Mouse (Mus musculus): ENCODE results near the gene Selenoo. TPM values are rescaled to one million over a fixed set of nuclear protein-coding genes. Genes with fewer than 3 reads are reported as not detected.

The Selenoo gene
- polyA plus RNA-seq, 1 experiment from 2014 or later = 16.2 TPM

DNA sequence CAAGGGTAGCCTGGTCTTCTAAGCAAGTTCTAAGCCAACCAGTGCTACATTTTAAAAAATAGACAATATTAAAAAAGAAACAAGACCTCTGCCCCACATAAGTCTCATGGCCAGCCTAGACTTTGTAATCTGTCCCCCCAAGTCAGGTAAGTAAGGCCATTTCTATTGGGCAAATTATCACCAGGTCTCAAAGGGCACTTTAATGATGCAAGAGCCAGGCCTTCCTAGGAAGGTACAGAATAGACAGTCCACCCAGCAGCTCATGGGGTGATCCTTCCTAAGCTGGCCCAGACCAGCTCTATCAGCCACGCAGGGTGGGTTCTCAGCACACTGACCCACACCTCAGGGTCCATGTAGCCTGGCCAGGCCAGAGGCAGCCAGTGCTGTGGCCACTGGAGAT, 5.0 kb upstream of the Selenoo start:
- H3K9me3 ChIP-seq (replicated peaks) = no peaks in the 10 kb centered on the region
- 100% methylated on average over 1 of the region's 1 CpGs for WGBS
- no peak overlapping the region for H3K27ac ChIP-seq (replicated peaks)
- 0 out of 2 replicates have a peak overlapping the region, but pooled peaks have one; percentile 4 for H3K4me3 ChIP-seq
- H3K27me3 ChIP-seq (ENCODE audit: low read depth, poor library complexity, severe bottlenecking) = no peaks in the 10 kb centered on the region
- DNase-seq (ENCODE audit: low spot score) = no peak
- H3K36me3 ChIP-seq = peaks cover 72% of the 10 kb centered on the region
- H3K4me1 ChIP-seq = peaks cover 10% of the 10 kb centered on the region

DNA sequence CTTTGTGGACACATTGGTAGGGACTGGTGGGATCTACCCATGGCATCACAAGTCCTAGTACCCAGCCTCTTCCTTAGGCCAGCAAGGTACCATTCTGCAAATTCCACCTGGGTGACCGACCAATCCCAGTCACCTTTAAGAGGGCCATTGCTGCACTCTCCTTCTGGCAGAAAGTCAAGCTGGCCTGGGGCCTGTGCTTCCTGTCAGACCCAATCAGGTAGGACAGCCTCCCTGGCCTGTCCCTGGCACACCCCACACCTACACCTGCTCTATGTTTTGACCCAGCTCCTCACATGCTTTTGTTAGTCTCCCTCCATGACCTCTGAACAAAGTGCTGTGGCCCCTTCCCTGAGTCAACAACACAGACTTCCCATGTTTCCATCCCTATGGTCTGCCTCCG, 4.1 kb upstream of the Selenoo start:
- H3K4me1 ChIP-seq = peaks cover 15% of the 10 kb centered on the region
- H3K27ac ChIP-seq (replicated peaks) = no peak overlapping the region
- no peaks in the 10 kb centered on the region for H3K9me3 ChIP-seq (replicated peaks)
- no peak overlapping the region for H3K4me3 ChIP-seq
- H3K27me3 ChIP-seq (ENCODE audit: low read depth, poor library complexity, severe bottlenecking) = no peaks in the 10 kb centered on the region
- WGBS = 87% methylated on average over 2 of the region's 2 CpGs
- no peak for DNase-seq (ENCODE audit: low spot score)
- H3K36me3 ChIP-seq = peaks cover 65% of the 10 kb centered on the region

DNA sequence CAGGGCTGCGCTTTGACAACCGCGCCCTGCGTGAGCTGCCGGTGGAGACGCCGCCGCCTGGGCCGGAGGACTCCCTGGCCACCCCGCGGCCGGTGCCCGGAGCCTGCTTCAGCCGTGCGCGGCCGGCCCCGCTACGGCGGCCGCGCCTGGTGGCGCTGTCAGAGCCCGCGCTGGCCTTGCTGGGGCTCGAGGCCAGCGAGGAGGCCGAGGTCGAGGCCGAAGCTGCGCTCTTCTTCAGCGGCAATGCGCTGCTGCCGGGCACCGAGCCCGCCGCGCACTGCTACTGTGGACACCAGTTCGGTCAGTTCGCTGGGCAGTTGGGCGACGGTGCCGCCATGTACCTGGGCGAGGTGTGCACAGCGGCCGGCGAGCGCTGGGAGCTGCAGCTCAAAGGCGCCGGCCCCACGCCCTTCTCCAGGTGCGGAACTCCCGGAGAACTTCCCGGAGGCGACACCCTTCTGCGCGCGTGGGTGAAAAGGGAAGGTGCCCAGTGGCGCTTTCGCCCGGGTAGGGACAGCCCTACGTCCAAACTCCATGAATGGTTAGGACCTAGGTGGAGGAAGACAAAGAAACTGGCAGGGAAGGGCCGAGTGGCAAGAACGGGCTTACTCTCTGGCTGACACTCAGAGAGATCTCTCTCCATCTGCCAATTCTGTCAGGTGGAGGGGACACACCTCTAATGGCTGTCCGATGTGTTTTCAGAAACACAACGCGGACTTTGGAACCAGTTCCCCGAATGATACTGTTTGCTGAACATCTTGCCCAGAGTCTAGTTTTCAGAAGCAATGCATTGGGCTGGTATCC, 566 bp downstream of the Selenoo start:
- DNase-seq (ENCODE audit: low spot score) = no peak
- WGBS = 4% methylated on average over 68 of the region's 68 CpGs
- H3K27me3 ChIP-seq (ENCODE audit: low read depth, poor library complexity, severe bottlenecking) = no peaks in the 10 kb centered on the region
- peak overlapping the region; percentile 76 for H3K4me3 ChIP-seq
- H3K9me3 ChIP-seq (replicated peaks) = no peaks in the 10 kb centered on the region
- peaks cover 51% of the 10 kb centered on the region for H3K36me3 ChIP-seq
- H3K4me1 ChIP-seq = peaks cover 24% of the 10 kb centered on the region
- peak overlapping the region; percentile 90 for H3K27ac ChIP-seq (replicated peaks)

DNA sequence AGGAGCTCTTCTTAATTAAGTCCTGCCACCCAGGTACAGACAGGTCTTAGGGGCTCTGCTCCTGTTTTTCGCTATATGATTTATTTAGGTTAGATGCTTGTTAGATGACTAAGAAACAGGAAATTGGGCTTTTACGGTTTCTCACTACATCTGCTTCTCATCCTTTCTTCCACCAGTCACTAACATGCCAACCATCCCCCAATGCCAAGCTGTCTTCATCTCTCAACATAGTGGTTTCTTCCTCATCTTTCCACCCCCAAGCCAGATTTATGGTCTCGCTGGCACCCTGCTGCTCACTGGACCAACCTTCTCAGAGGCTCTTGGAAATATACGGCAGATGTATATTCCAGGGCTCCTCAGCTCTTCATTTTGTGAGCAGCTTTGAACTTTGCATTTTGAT, 1.8 kb downstream of the Selenoo start:
- Histone ChIP-seq H3K9me3 (replicated peaks) (no peaks in the 10 kb centered on the region), H3K4me1 (peaks cover 24% of the 10 kb centered on the region), H3K4me3 (peak overlapping the region; percentile 76; the same call in 1 of the 2 replicates), H3K27ac (replicated peaks) (no peak overlapping the region), H3K36me3 (peaks cover 51% of the 10 kb centered on the region), H3K27me3 (ENCODE audit: low read depth, poor library complexity, severe bottlenecking) (no peaks in the 10 kb centered on the region)
- 95% methylated on average over 4 of the region's 4 CpGs for WGBS
- DNase-seq (ENCODE audit: low spot score) = no peak

DNA sequence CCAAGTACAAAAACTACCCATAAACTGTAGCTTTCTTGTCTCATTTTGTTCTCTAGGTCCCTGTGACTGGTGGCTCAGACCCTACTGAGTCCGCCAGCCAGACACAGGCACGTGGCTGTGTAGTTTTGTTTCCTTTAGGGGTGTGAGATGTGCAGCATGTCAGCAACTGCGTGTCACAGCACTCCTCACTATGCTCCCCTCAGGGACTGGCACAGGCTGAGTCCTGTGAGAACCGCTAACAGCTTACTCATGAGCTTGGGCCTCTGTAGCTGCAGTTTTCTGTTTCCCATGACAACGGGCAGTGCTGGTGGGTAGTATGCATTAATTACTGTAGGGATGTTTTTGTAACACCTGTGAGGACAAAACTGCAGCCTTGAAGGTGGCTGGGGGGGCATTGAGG, 3.3 kb downstream of the Selenoo start:
- Histone ChIP-seq H3K27ac (replicated peaks) (no peak overlapping the region), H3K27me3 (ENCODE audit: low read depth, poor library complexity, severe bottlenecking) (no peaks in the 10 kb centered on the region), H3K36me3 (peaks cover 54% of the 10 kb centered on the region), H3K4me3 (no peak overlapping the region), H3K4me1 (peaks cover 24% of the 10 kb centered on the region), H3K9me3 (replicated peaks) (no peaks in the 10 kb centered on the region)
- WGBS = 80% methylated on average over 5 of the region's 5 CpGs
- no peak for DNase-seq (ENCODE audit: low spot score)

DNA sequence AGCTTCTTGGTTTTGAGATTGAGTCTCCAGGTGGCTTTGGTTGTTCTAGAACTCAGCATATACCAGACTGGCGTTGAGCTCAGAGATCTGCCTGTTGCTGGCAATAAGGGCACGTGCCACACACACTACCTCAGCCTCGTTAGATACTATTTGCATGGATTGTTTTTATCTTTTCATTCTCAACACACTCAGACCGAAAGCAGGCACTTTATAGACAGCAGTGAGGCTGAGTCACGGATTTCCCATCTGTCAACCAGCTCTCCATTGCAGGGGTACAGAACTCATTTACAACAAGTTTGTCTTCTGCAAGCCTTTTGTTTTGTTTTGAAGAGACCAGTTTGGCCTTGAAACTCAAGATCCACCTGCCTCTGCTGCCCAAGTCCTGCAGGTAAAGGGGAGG, 8.6 kb downstream of the Selenoo start:
- Histone ChIP-seq H3K4me3 (no peak overlapping the region), H3K9me3 (replicated peaks) (no peaks in the 10 kb centered on the region), H3K4me1 (peaks cover 6% of the 10 kb centered on the region), H3K27ac (replicated peaks) (no peak overlapping the region), H3K36me3 (peaks cover 100% of the 10 kb centered on the region), H3K27me3 (ENCODE audit: low read depth, poor library complexity, severe bottlenecking) (no peaks in the 10 kb centered on the region)
- no peak for DNase-seq (ENCODE audit: low spot score)
- 93% methylated on average over 5 of the region's 5 CpGs for WGBS

DNA sequence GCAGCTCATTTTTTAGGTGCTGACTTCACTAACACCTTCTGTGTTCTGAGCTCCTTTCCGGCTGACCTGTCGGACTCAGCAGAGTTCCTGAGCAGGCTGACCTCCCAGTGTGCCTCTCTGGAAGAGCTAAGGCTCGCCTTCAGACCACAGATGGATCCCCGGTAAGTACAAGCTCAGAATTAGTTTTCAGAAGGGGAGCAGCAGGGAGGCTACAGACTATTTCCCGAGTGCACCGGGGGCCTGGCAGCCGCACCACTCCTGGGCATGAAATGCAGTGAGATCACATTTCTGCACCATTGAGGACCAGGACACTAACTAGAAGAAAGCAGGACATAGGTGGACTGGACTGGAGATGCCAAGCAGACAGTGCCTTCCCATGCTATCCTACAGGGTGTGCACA, 9.7 kb downstream of the Selenoo start:
- Histone ChIP-seq H3K27ac (replicated peaks) (no peak overlapping the region), H3K36me3 (peaks cover 100% of the 10 kb centered on the region), H3K9me3 (replicated peaks) (no peaks in the 10 kb centered on the region), H3K4me3 (no peak overlapping the region), H3K27me3 (ENCODE audit: low read depth, poor library complexity, severe bottlenecking) (no peaks in the 10 kb centered on the region), H3K4me1 (peaks cover 11% of the 10 kb centered on the region)
- WGBS = 91% methylated on average over 7 of the region's 7 CpGs
- DNase-seq (ENCODE audit: low spot score) = no peak

DNA sequence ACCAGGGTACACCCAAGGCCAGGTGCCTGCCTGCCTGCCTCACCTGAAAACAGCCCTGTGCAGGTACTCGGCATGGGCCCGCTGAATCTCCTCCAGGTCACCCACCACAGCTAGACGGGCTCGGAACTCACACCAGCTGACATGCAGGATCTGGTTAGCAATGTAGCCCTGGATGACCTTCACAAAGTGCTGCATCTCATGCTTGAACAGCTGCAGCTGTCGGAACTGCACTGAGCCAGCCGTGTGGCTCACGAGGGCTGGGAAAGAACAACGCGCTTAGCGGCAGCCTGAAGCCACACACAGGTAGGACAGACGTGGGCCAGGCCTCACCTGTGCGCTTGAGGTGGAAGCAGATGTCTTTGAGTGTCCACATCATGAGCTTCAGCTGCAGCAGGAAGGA, 11.9 kb downstream of the Selenoo start:
- Histone ChIP-seq H3K36me3 (peaks cover 100% of the 10 kb centered on the region), H3K4me1 (peaks cover 11% of the 10 kb centered on the region), H3K9me3 (replicated peaks) (no peaks in the 10 kb centered on the region), H3K27ac (replicated peaks) (no peak overlapping the region), H3K27me3 (ENCODE audit: low read depth, poor library complexity, severe bottlenecking) (no peaks in the 10 kb centered on the region), H3K4me3 (peak overlapping the region; percentile 9; the same call in 1 of the 2 replicates)
- 96% methylated on average over 12 of the region's 12 CpGs for WGBS
- DNase-seq (ENCODE audit: low spot score) = no peak

DNA sequence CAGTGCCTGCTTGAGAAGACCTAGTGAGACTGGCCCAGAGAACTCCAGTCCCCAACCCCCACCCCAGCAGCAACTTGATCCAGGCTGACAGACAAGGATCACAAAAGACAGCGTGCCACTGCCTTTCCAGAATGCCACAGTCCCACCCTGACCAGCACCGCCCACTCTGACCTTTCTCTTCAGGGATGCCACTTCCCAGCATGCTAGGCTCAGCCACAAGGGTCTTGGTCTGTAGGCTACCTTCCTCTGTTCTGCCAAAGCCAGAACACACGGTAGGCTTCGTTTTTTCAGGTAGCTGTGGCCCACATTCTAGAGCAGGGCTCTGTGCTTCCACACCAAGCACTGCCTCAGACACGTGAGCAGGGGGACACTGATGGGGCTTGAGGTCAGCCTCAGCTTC, 13.8 kb downstream of the Selenoo start:
- Histone ChIP-seq H3K27ac (replicated peaks) (0 out of 2 replicates have a peak overlapping the region, but pooled peaks have one; percentile 28), H3K36me3 (peaks cover 100% of the 10 kb centered on the region)
- WGBS = 60% methylated on average over 5 of the region's 5 CpGs

DNA sequence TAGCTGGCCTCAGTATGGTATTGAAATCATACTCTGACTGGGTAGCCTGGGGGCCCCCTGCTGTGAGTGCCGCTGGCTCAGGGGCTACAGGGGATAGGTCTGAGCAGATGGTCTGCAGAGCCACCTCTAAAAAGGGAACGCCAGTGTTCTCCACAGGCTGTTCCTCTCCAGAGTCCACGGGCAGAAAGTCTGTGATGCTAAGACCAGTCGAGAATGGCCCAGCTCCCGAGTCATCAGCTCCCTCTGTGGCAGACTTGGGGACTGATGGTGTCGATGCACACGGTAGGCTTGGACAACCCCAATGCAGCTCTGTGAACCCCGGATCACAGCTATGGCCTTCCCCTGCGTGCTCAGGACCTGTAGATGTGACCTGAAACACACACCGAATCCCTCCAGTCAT, 15.0 kb downstream of the Selenoo start:
- DNase-seq (ENCODE audit: low spot score) = no peak
- WGBS = 91% methylated on average over 10 of the region's 10 CpGs
- Histone ChIP-seq H3K27me3 (ENCODE audit: low read depth, poor library complexity, severe bottlenecking) (no peaks in the 10 kb centered on the region), H3K36me3 (peaks cover 100% of the 10 kb centered on the region), H3K4me1 (peaks cover 11% of the 10 kb centered on the region), H3K9me3 (replicated peaks) (no peaks in the 10 kb centered on the region), H3K27ac (replicated peaks) (no peak overlapping the region), H3K4me3 (no peak overlapping the region)

More for the DNA sequence above, 13.8 kb downstream of the Selenoo start:
- DNase-seq (ENCODE audit: low spot score) = peak; percentile 27
- Histone ChIP-seq H3K27me3 (ENCODE audit: low read depth, poor library complexity, severe bottlenecking) (no peaks in the 10 kb centered on the region), H3K4me1 (peaks cover 11% of the 10 kb centered on the region), H3K9me3 (replicated peaks) (no peaks in the 10 kb centered on the region), H3K4me3 (no peak overlapping the region)

DNA sequence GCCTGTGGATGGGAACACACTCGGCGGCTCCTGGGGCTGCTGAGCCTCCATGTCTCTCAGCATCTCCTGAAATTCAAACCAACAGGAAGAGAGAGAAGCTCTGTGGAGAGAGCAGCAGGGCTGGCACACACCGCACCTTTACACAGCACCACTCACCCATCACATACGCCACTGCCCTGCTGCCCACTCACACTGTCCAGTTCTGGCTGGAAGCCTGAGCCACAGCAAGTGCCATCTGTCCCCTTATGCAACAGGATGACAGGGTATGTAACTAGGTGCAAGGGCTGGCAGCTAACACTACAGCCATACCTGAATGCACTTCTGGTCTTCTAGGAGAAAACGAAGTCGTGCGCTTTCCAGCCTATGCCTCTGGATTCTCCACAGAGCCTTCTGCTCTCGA, 15.5 kb downstream of the Selenoo start:
- no peaks in the 10 kb centered on the region for H3K27me3 ChIP-seq (ENCODE audit: low read depth, poor library complexity, severe bottlenecking)
- no peak overlapping the region for H3K4me3 ChIP-seq
- H3K27ac ChIP-seq (replicated peaks) = no peak overlapping the region
- DNase-seq (ENCODE audit: low spot score) = no peak
- H3K9me3 ChIP-seq (replicated peaks) = no peaks in the 10 kb centered on the region
- H3K36me3 ChIP-seq = peaks cover 100% of the 10 kb centered on the region
- H3K4me1 ChIP-seq = peaks cover 11% of the 10 kb centered on the region
- 97% methylated on average over 8 of the region's 8 CpGs for WGBS

DNA sequence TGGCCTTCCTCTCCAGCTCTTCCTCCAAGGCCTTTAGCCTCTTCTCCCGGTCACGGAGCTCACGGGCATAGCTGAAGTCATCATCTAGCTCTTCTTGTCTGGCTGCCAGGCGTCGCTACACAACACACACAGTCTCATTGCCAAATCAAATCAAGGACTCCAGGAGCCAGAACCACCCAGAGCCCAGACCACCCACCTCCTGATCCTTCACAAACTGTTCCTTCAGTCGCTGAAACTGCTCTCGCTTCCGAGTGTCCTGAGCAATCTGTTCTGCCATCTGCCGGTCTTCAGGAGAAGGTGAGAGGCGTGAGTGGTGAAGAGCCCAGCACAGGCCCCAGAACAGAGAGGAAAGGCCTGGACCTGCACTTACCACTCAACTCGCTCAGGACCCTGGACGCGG, 17.2 kb downstream of the Selenoo start:
- no peak for DNase-seq (ENCODE audit: low spot score)
- WGBS = 91% methylated on average over 13 of the region's 13 CpGs

DNA sequence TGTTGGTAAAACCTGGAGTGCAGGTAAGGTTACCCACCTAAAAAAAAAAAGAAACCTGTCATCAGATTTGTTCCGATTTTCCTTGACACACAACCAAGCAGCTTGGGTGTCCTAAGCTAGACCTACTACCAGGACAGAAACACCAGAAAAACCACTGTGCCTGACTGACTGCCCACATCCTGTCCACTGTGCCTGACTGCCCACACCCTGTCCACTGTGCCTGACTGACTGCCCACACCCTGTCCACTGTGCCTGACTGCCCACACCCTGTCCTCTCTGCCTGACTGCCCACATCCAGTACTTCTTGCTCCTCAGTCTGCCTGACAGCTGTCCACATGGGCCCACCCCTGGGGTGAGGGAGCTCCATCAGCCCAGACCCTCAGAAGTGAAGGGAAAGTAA, 18.1 kb downstream of the Selenoo start:
- Histone ChIP-seq H3K9me3 (replicated peaks) (no peaks in the 10 kb centered on the region), H3K36me3 (peaks cover 100% of the 10 kb centered on the region), H3K4me3 (no peak overlapping the region), H3K27me3 (ENCODE audit: low read depth, poor library complexity, severe bottlenecking) (no peaks in the 10 kb centered on the region), H3K27ac (replicated peaks) (no peak overlapping the region), H3K4me1 (peaks cover 9% of the 10 kb centered on the region)
- WGBS = 93% methylated on average over 1 of the region's 1 CpGs
- DNase-seq (ENCODE audit: low spot score) = no peak

More for the DNA sequence above, 17.2 kb downstream of the Selenoo start:
- Histone ChIP-seq H3K27ac (replicated peaks) (no peak overlapping the region), H3K4me1 (peaks cover 11% of the 10 kb centered on the region), H3K27me3 (ENCODE audit: low read depth, poor library complexity, severe bottlenecking) (no peaks in the 10 kb centered on the region), H3K4me3 (no peak overlapping the region), H3K36me3 (peaks cover 100% of the 10 kb centered on the region), H3K9me3 (replicated peaks) (no peaks in the 10 kb centered on the region)
